Mouse (Mus musculus): ENCODE results near the gene Nrsn2. TPM values are rescaled to one million over a fixed set of nuclear protein-coding genes. Genes with fewer than 3 reads are reported as not detected.

Gene Nrsn2
- polyA plus RNA-seq, 1 experiment from 2014 or later = 51.0 TPM

DNA sequence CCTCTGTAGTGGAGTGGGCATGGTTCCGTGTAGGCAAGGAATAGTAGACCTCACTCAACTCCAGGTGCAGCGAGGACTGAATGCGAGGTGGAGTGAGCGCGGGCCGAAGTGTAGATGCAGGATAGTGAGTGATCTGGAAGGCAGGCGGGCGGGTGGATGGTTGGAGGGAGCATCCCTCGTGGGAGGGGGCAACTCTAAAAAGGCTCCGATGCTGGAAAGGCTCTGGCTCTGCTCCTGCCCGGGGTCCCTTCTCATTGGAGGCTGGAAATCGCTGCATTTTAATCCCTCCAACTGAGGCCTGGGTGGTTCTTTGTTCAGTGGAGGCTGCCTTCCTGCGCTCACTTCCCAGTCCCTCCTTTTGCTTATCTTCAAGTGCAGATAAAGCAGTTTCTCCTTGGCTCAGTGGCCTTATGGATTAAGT lies 22.7 kb upstream of the Nrsn2 start:
- H3K9ac ChIP-seq = peak overlapping the region; percentile 99
- H3K27me3 ChIP-seq (replicated peaks) = no peaks in the 10 kb centered on the region
- H3K4me1 ChIP-seq = peaks cover 37% of the 10 kb centered on the region
- H3K36me3 ChIP-seq (replicated peaks) = no peaks in the 10 kb centered on the region
- WGBS = 1% methylated on average over 13 of the region's 13 CpGs
- H3K27ac ChIP-seq = peak overlapping the region; percentile 100
- peak overlapping the region; percentile 89 for H3K4me3 ChIP-seq
- no peak for ATAC-seq (replicated peaks)
- no peaks in the 10 kb centered on the region for H3K9me3 ChIP-seq
- peak overlapping the region; percentile 93 for H3K4me2 ChIP-seq

DNA sequence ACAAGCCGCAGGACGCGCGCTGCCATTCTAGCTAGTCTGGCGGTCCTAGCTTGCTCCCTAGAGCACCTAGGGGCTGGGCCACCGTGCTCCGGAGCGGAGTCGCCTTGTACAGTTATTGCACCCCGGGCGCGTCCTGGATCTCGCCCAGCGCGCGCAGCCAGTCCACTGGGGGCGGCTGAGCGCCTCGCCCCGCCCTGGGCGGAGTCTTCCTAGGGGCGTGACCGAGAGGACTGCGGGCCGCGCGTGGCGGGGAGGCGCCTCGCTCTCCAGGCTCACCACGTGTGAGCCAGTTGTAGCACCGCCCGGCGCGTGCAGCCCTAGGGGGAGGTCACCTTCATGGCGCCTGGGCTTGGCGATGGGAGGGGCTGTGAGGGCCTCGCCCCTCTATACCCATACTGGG lies 22.3 kb upstream of the Nrsn2 start:
- H3K36me3 ChIP-seq (replicated peaks) = no peaks in the 10 kb centered on the region
- under 1% methylated on average over 38 of the region's 38 CpGs for WGBS
- no peaks in the 10 kb centered on the region for H3K9me3 ChIP-seq
- peak overlapping the region; percentile 89 for H3K4me3 ChIP-seq
- peak overlapping the region; percentile 99 for H3K9ac ChIP-seq
- peak; percentile 78 for ATAC-seq (replicated peaks)
- peak overlapping the region; percentile 93 for H3K4me2 ChIP-seq
- peak overlapping the region; percentile 100 for H3K27ac ChIP-seq
- peaks cover 41% of the 10 kb centered on the region for H3K4me1 ChIP-seq
- no peaks in the 10 kb centered on the region for H3K27me3 ChIP-seq (replicated peaks)

DNA sequence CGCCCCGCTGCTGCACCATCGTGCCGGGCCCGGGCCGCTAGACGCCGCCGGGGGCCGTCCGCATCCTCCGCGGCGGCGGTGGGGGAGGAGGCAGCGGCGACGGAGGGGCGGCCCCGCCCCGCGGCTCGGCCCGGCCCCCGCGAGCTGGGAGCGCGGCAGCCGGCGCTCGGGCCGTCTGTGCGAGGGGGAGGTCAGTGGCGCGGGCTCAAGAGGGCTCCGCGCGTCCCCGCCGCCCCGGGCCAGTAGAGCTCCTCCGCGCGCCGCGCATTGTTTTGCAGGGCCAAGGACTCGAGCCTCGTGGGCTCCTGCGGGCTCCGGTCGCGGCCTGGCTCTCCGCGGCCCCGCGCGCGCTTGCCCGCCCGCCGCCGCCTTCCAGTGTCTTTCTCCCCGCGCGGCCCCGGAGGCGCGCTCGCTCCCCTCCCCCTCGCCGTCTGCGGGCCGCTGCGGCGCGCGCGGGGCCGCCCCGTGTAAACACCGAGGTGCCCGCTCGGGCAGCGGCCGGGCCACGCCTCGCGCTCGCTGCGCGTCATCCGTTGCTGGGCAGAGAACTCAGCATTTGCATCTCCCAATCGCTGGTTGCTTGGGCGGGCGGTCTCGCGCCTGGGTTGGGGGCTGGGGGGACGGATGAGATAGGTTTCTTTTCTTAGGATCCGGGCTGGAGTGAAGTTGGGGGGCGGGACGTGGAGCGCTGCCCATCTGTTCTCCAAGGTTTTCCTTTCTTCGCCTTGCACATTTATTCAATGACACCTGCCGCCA lies 21.4 kb upstream of the Nrsn2 start, which contains the start of gene Sox12:
Gene Sox12 (minus strand): TSS at position 384 of the 756 bp plus-strand sequence.
- no peaks in the 10 kb centered on the region for H3K36me3 ChIP-seq (replicated peaks)
- H3K4me1 ChIP-seq = peaks cover 50% of the 10 kb centered on the region
- peak within 1 kb of the TSS; percentile 99 for H3K9ac ChIP-seq
- WGBS = under 1% methylated on average over 85 of the region's 104 CpGs
- peak within 1 kb of the TSS; percentile 100 for H3K27ac ChIP-seq
- no peaks in the 10 kb centered on the region for H3K9me3 ChIP-seq
- H3K27me3 ChIP-seq (replicated peaks) = no peaks in the 10 kb centered on the region
- ATAC-seq (replicated peaks) = peak; percentile 80
- peak within 1 kb of the TSS; percentile 89 for H3K4me3 ChIP-seq
- H3K4me2 ChIP-seq = peak within 1 kb of the TSS; percentile 93

DNA sequence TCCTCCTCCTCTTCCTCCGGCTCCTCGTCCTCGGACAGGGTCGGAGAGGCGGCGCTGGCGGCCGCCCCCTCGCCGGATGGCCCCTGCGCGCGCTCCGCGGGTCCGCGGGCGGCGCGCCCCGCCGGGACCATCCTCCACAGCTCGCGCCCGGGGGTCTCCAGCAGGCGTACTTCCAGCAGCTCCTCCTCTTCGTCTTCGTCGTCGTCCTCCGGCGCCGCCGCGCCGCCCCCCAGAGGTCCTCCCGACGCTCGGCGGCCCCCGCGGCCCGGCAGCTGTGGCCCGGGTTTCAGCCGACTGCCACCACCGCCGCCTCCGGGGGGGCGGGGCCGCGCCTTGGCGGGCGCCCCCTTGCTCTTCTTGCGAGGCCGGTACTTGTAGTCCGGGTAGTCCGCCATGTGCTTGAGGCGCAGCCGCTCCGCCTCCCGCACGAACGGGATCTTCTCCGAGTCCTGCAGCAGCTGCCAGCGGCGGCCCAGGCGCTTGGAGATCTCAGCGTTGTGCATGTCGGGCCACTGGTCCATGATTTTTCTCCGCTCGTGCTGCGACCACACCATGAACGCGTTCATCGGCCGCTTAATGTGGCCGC lies 20.7 kb upstream of the Nrsn2 start:
- Histone ChIP-seq H3K9ac (peak overlapping the region; percentile 99), H3K4me2 (peak overlapping the region; percentile 93), H3K27ac (peak overlapping the region; percentile 100), H3K36me3 (replicated peaks) (no peaks in the 10 kb centered on the region), H3K4me1 (peaks cover 53% of the 10 kb centered on the region), H3K4me3 (peak overlapping the region; percentile 89), H3K9me3 (no peaks in the 10 kb centered on the region), H3K27me3 (replicated peaks) (no peaks in the 10 kb centered on the region)
- under 1% methylated on average over 76 of the region's 77 CpGs for WGBS
- ATAC-seq (replicated peaks) = 0 out of 2 replicates have a peak, but pooled peaks have one; percentile 0

DNA sequence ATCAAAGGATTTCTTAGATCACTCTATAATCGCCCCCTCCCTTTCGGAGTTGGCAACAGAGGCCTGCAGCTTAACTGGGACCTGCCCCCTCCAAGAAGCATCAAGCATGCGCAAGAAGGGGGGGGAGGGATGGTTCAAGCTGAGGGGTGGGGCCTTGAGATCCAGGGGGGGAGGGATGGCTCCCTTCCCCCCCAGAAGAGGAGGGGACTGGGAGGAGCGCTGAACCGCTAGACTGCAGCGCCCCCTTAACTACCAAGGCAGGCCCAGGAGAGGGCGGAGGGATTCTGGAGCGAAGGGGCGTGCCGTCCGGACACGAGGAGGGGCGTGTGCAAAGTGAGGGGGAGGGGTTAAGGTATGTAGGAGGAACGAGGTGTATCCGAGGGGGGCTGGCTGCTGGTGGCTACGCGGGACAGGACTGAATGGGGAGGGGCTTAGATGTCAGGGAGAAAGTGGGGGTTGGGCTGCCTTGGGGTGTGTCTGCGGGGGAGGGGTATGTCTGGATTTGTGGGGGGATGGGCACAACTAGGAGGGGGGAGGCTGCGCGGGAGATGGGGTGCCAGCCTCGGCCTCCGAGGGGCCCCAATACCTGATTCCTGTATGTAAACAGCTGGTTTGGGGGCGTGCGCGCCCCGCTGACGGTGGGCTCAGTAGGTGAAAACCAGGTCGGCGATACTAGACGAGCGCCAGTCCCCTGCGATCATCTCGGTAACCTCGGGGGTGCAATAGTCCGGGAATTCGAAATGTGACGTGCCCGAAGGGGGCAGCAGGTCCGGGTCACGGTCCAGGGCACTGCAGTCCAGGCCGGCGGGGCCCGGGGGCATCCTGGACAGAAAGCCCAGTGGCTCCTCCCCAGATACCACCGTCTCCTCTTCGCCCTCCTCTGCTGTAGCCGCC lies 19.9 kb upstream of the Nrsn2 start:
- peak overlapping the region; percentile 99 for H3K9ac ChIP-seq
- peak overlapping the region; percentile 89 for H3K4me3 ChIP-seq
- H3K36me3 ChIP-seq (replicated peaks) = no peaks in the 10 kb centered on the region
- peak overlapping the region; percentile 100 for H3K27ac ChIP-seq
- H3K27me3 ChIP-seq (replicated peaks) = no peaks in the 10 kb centered on the region
- ATAC-seq (replicated peaks) = peak; percentile 50
- peak overlapping the region; percentile 93 for H3K4me2 ChIP-seq
- H3K4me1 ChIP-seq = peaks cover 53% of the 10 kb centered on the region
- 1% methylated on average over 43 of the region's 46 CpGs for WGBS
- H3K9me3 ChIP-seq = no peaks in the 10 kb centered on the region

DNA sequence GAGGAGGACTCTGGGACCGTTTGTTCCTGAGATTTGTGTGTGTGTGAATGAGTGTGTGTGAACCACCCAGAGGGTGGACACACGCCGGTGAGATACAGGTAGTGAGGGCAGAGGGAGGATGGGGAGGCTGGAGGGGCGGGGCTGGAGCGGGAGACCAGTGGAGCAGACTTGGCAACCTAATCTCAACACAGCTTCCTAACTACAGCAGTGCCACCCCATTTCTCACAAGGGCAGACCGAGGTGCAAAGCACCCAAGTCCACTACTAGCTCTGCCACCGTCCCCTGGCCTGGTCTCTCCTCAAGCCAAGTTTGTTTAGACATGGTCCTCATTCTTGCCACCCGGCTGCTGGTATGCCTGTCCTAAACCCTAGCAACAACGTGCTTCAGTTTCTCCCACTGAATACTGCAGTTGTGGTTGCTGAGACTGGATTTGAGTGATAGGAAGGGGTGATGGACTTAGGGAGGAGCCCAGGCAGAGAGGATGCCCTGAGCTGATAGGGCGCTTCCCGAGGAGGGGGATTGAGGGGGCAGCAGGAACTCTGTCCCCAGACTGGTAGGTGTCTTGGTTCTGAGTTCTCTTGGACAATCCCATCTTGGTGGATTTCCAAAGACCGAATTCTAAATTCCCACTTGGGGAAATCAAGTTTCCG lies 19.0 kb upstream of the Nrsn2 start:
- H3K27ac ChIP-seq = peak overlapping the region; percentile 100
- peak overlapping the region; percentile 89 for H3K4me3 ChIP-seq
- H3K4me1 ChIP-seq = peaks cover 48% of the 10 kb centered on the region
- H3K4me2 ChIP-seq = peak overlapping the region; percentile 93
- no peaks in the 10 kb centered on the region for H3K9me3 ChIP-seq
- WGBS = 22% methylated on average over 13 of the region's 13 CpGs
- no peaks in the 10 kb centered on the region for H3K27me3 ChIP-seq (replicated peaks)
- no peak for ATAC-seq (replicated peaks)
- H3K36me3 ChIP-seq (replicated peaks) = no peaks in the 10 kb centered on the region
- peak overlapping the region; percentile 99 for H3K9ac ChIP-seq

DNA sequence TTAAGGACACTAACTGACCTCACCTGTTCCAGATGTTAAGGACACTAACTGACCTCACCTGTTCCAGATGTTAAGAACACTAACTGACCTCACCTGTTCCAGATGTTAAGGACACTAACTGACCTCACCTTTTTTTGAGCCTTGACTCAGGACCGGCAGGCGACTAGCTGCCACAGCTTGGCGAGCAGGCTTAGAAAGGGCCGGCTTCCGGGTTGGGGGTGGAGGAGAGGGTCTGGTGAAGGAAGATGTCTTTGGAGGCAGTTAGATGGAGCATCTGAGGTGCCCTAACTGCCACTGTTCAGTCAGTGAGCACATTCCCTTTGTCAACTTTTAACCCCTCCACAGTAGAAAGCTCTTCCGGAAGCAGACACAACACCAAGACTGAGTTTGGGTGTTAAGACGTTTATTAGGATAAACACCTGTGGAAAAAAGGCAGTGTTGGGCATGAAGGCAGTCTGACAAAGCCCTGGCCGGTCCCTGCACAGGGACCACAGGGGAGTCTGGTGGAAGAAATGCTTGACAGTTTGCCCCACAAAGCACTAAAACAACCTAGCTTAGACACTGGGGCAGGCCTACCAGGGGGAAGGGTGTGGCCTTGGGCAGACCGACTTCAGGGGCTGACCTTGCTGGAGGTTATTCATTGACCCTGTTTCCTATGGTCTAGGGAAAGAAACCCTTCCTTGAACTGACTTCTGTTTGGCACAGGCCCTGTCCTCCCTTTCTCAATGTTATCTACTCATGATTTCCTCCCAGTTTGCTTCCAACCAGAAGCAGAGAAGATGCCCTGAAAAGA lies 17.0 kb upstream of the Nrsn2 start:
- no peaks in the 10 kb centered on the region for H3K9me3 ChIP-seq
- WGBS = 47% methylated on average over 9 of the region's 9 CpGs
- peak overlapping the region; percentile 93 for H3K4me2 ChIP-seq
- H3K9ac ChIP-seq = no peak overlapping the region
- H3K4me3 ChIP-seq = 0 out of 2 replicates have a peak overlapping the region, but pooled peaks have one; percentile 89
- H3K4me1 ChIP-seq = peaks cover 32% of the 10 kb centered on the region
- H3K27ac ChIP-seq = peak overlapping the region; percentile 20; the same call in 1 of the 2 replicates
- no peak for ATAC-seq (replicated peaks)
- no peaks in the 10 kb centered on the region for H3K27me3 ChIP-seq (replicated peaks)
- no peaks in the 10 kb centered on the region for H3K36me3 ChIP-seq (replicated peaks)

DNA sequence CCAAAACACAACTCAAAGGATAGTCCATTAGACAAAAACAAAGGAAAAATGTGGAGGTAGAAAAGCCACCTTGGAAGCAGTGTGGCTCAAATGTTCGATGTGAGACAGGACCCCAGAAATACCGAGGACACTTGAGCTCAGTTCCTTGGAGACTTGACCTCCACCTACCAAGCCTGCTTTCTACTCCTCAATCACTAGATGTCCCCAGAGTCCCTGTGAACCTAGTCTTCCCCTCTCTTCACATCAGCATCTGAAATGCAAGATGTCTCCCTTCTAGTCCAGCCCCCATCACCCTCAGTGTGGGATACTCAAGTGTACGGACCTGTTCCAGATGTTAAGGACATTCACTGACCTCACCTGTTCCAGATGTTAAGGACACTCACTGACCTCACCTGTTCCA lies 16.3 kb upstream of the Nrsn2 start:
- Histone ChIP-seq H3K4me2 (no peak overlapping the region), H3K9ac (no peak overlapping the region), H3K36me3 (replicated peaks) (no peaks in the 10 kb centered on the region), H3K27ac (no peak overlapping the region), H3K4me1 (peaks cover 32% of the 10 kb centered on the region), H3K4me3 (no peak overlapping the region), H3K27me3 (replicated peaks) (no peaks in the 10 kb centered on the region), H3K9me3 (no peaks in the 10 kb centered on the region)
- WGBS = 14% methylated on average over 3 of the region's 3 CpGs
- ATAC-seq (replicated peaks) = no peak

DNA sequence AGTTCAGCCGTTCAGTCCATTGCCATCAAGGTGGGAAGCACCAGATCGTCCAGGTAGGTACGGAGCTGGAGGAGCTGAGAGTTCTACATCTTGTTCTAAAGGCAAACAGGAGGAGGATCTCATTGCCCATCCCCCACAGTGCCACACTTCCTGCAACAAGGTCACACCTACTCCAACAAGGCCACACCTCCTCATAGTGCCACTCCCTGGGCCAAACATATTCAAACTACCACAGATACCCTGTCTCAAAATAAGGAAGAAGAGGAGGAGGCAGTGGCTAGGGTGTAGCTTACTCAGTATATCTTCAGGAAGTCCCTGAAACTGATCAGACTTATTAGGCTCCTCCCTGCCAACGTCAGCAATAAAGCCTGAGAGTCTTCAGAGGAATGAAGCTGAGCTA lies 7.8 kb upstream of the Nrsn2 start:
- no peaks in the 10 kb centered on the region for H3K9me3 ChIP-seq
- no peak overlapping the region for H3K4me3 ChIP-seq
- H3K27ac ChIP-seq = no peak overlapping the region
- ATAC-seq (replicated peaks) = no peak
- no peaks in the 10 kb centered on the region for H3K27me3 ChIP-seq (replicated peaks)
- no peak overlapping the region for H3K9ac ChIP-seq
- WGBS = 90% methylated on average over 4 of the region's 4 CpGs
- H3K4me2 ChIP-seq = no peak overlapping the region
- H3K4me1 ChIP-seq = no peaks in the 10 kb centered on the region
- no peaks in the 10 kb centered on the region for H3K36me3 ChIP-seq (replicated peaks)

DNA sequence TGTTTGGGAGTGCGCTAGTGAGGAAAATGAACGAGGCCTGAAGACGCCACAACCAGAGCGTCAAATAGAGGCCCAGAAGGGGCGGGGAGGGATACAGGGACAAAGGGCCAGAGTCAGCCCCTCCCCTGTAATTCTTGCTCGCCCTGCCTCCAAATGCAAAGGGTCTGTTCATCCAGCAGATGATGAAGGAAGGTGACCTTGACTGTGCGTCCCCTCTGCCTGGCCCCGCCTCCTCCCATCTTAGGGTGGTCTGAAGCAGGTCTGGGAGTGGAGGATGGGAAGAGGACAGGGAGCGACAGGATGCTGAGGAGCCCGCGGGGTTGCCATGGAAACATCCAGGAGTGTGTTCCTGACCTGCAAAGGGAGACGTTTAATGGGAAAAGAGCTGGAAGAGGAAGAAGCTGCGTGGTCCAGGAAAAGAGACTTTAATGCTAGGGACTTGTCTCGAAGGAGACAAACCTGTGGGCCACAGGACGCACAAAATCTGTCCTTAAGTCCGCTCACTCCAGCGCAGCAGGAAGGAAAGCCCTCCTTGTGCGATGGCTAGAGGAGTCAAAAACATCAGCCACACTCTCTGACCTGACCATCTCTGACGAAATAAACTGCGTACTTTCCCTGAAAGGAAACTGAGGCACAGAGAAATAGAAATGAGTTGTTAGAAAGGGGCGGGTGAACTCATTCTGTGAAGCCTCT lies 640 bp downstream of the Nrsn2 start:
- Histone ChIP-seq H3K4me1 (peaks cover 31% of the 10 kb centered on the region), H3K4me2 (peak overlapping the region; percentile 67), H3K9ac (peak overlapping the region; percentile 65), H3K27me3 (replicated peaks) (no peaks in the 10 kb centered on the region), H3K9me3 (no peaks in the 10 kb centered on the region), H3K36me3 (replicated peaks) (no peaks in the 10 kb centered on the region), H3K4me3 (peak overlapping the region; percentile 43), H3K27ac (peak overlapping the region; percentile 92)
- WGBS = 3% methylated on average over 21 of the region's 21 CpGs
- ATAC-seq (replicated peaks) = peak; percentile 94

DNA sequence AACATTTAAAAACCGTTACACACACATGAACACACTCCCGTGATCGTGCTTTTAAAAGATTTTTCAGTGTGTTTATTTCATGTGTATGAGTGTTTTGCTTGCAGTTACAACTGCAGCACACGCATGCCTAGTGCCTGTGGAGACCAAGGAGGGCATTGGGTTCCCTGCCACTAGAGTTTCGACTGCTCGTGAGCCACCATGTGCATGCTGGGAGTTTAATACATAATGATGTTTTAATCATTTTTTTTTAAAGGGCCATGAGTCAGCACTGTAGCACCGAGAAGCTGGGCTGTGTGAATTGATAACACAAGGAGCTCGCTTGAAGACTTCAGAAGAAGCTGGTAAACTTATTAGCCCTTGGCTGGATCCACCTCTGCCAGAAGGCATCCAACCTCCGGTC lies 2.9 kb downstream of the Nrsn2 start:
- Histone ChIP-seq H3K27ac (no peak overlapping the region), H3K27me3 (replicated peaks) (no peaks in the 10 kb centered on the region), H3K36me3 (replicated peaks) (no peaks in the 10 kb centered on the region), H3K9me3 (no peaks in the 10 kb centered on the region), H3K4me1 (peaks cover 31% of the 10 kb centered on the region), H3K4me2 (no peak overlapping the region), H3K4me3 (no peak overlapping the region), H3K9ac (no peak overlapping the region)
- WGBS = 83% methylated on average over 9 of the region's 9 CpGs
- no peak for ATAC-seq (replicated peaks)
